Mouse (Mus musculus) mesoderm, embryonic 11.5 days (tissue): ENCODE measurements around the gene Prom1.
A peak's percentile ranks its signal among the peaks of the same experiment; 100 is the strongest.
"Not testable (repeated sequence)": the region's sequence is repeated elsewhere in the genome, so short reads cannot be mapped to it uniquely, and the experiment has no call there.

ENCODE experiments used
- DNase-seq: peaks from one replicate; pipeline ENCODE4 v3.0.0-alpha.2; 2012; ENCODE audit warnings: low read depth, low spot score

Gene Prom1

GRCm38 (mm10) chr5:44101231-44102110, at the start of gene Prom1:
Gene Prom1, minus strand, starts transcription at chr5:44102032.
- DNase-seq, result peak; percentile 79

- no peak for DNase-seq
Measured at GRCm38 (mm10) chr5:44147732-44148131, 45.9 kb upstream of the Prom1 start.

GRCm38 (mm10) chr5:44146437-44147332, 44.9 kb upstream of the Prom1 start:
- DNase-seq, result no peak

GRCm38 (mm10) chr5:44143467-44144235, 41.8 kb upstream of the Prom1 start:
- no peak for DNase-seq

- no peak for DNase-seq
Measured at GRCm38 (mm10) chr5:44127487-44127886, 25.7 kb upstream of the Prom1 start.

GRCm38 (mm10) chr5:44126574-44126973, 24.7 kb upstream of the Prom1 start:
- not testable (repeated sequence) for DNase-seq

- no peak for DNase-seq
Measured at GRCm38 (mm10) chr5:44121390-44121789, 19.6 kb upstream of the Prom1 start.

GRCm38 (mm10) chr5:44113138-44113537, 11.3 kb upstream of the Prom1 start:
- DNase-seq, result no peak

GRCm38 (mm10) chr5:44109121-44109520, 7.3 kb upstream of the Prom1 start:
- no peak for DNase-seq

- DNase-seq, result no peak
Measured at GRCm38 (mm10) chr5:44108125-44108524, 6.3 kb upstream of the Prom1 start.

GRCm38 (mm10) chr5:44105192-44105591, 3.4 kb upstream of the Prom1 start:
- DNase-seq, result no peak

- no peak for DNase-seq
Measured at GRCm38 (mm10) chr5:44104686-44105085, 2.9 kb upstream of the Prom1 start.

- peak; percentile 29 for DNase-seq
Measured at GRCm38 (mm10) chr5:44104120-44104519, 2.3 kb upstream of the Prom1 start.

GRCm38 (mm10) chr5:44103121-44103520, 1.3 kb upstream of the Prom1 start:
- no peak for DNase-seq

- DNase-seq, result peak; percentile 83
Measured at GRCm38 (mm10) chr5:44100544-44101230, 1.1 kb downstream of the Prom1 start.

GRCm38 (mm10) chr5:44100187-44100543, 1.7 kb downstream of the Prom1 start:
- DNase-seq, result no peak

GRCm38 (mm10) chr5:44096996-44097395, 4.8 kb downstream of the Prom1 start:
- no peak for DNase-seq

GRCm38 (mm10) chr5:44096106-44096505, 5.7 kb downstream of the Prom1 start:
- no peak for DNase-seq

GRCm38 (mm10) chr5:44095697-44096096, 6.1 kb downstream of the Prom1 start:
- no peak for DNase-seq

- DNase-seq, result peak; percentile 26
Measured at GRCm38 (mm10) chr5:44087034-44087433, 14.8 kb downstream of the Prom1 start.

- no peak for DNase-seq
Measured at GRCm38 (mm10) chr5:44085871-44086270, 16.0 kb downstream of the Prom1 start.
